8 mouse cellular contexts compared by ENCODE assay signal in the genomic region with DNA sequence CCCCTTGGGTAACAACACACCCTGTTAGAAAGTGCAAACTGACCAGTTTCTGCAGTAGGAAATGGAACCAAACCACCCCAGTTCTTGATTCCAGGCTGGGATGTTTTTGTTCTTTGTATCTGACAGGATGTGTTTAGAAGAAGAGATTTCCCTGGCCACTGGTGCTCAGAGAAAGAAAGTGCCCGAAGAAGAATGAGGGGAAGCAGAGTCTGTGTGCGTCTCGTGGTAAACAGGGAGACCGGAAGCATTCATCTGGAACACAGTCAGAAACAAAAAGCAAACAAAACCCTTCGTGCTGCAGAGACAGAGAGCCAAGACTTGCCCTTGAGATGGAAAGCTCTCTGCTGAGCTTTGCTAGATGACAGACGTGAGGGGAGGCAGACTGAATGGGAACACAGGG. TPM values are rescaled to one million over a fixed set of nuclear protein-coding genes. Genes with fewer than 3 reads are reported as not detected.
A peak's percentile ranks its signal among the peaks of the same experiment; 100 is the strongest.
DNase-seq lines count a peak whose midpoint lies in the region; ATAC-seq and TF ChIP-seq lines count a peak whose summit lies in the region.

No protein-coding gene starts in this region.

- H3K27ac ChIP-seq in kidney, embryonic 14.5 days (ENCODE audit: low read depth, low read length) = peak overlapping the region; percentile 66
- peak overlapping the region; percentile 38 for H3K27ac ChIP-seq in midbrain, postnatal 0 days (ENCODE audit: low read depth, low read length)

- no peak overlapping the region for H3K4me3 ChIP-seq in kidney, embryonic 14.5 days (ENCODE audit: low read length)
- no peak overlapping the region for H3K4me3 ChIP-seq in midbrain, postnatal 0 days (ENCODE audit: low read depth, low read length)

- H3K4me2 ChIP-seq in kidney, embryonic 14.5 days (replicated peaks; ENCODE audit: low read depth, low read length) = no peak overlapping the region
- no peak overlapping the region for H3K4me2 ChIP-seq in midbrain, postnatal 0 days (ENCODE audit: low read depth, low read length, poor library complexity, severe bottlenecking)

- H3K36me3 ChIP-seq in kidney, embryonic 14.5 days (ENCODE audit: control insufficient read depth, insufficient read depth, low read length) = no peaks in the 10 kb centered on the region
- H3K36me3 ChIP-seq in midbrain, postnatal 0 days (ENCODE audit: insufficient read depth, low read length) = no peaks in the 10 kb centered on the region

- TF ChIP-seq CTCF in midbrain, postnatal 0 days (IDR thresholded peaks at IDR 0.05) = no peak

- peak; percentile 61 to 85 for DNase-seq in adrenal gland, adult (ENCODE audit: inconsistent age in 2 of 2, low spot score in 1 of 2)
- DNase-seq in adrenal gland, postnatal 25 days = no peak
- DNase-seq in ovary, adult 18-20 months (ENCODE audit: low spot score) = peak; percentile 23
- DNase-seq in ovary, postnatal 10 days (ENCODE audit: low spot score) = no peak
- DNase-seq in midbrain, postnatal 0 days (ENCODE audit: low spot score) = peak; percentile 53
- no peak for DNase-seq in urinary bladder, postnatal 14 days (ENCODE audit: low spot score)
- no peak for DNase-seq in urinary bladder, adult 18-20 months (ENCODE audit: low spot score in 2 of 2)

- no peak for ATAC-seq in kidney, embryonic 14.5 days (ENCODE audit: low FRiP score, low TSS enrichment)
- ATAC-seq in midbrain, postnatal 0 days (ENCODE audit: low FRiP score) = no peak

- WGBS in kidney, embryonic 14.5 days = 33% methylated on average over 6 of the region's 6 CpGs
- 25% methylated on average over 6 of the region's 6 CpGs for WGBS in midbrain, postnatal 0 days

- H3K9ac ChIP-seq in kidney, embryonic 14.5 days (ENCODE audit: low read depth, low read length) = no peak overlapping the region
- H3K9ac ChIP-seq in midbrain, postnatal 0 days (replicated peaks; ENCODE audit: low read length, poor library complexity, severe bottlenecking) = no peak overlapping the region

- no peaks in the 10 kb centered on the region for H3K9me3 ChIP-seq in kidney, embryonic 14.5 days (ENCODE audit: control insufficient read depth, low read length)
- H3K9me3 ChIP-seq in midbrain, postnatal 0 days (ENCODE audit: low read length) = no peaks in the 10 kb centered on the region

- no peaks in the 10 kb centered on the region; the same call in 1 of the 2 replicates for H3K4me1 ChIP-seq in kidney, embryonic 14.5 days (ENCODE audit: control insufficient read depth, insufficient read depth, low read length)
- H3K4me1 ChIP-seq in midbrain, postnatal 0 days (ENCODE audit: insufficient read depth, low read length) = no peaks in the 10 kb centered on the region

- H3K27me3 ChIP-seq in kidney, embryonic 14.5 days (ENCODE audit: control insufficient read depth, insufficient read depth, low read length) = no peaks in the 10 kb centered on the region
- H3K27me3 ChIP-seq in midbrain, postnatal 0 days (ENCODE audit: insufficient read depth, low read length) = no peaks in the 10 kb centered on the region

RNA-seq across cellular contexts. Expression of a gene that starts 32.0 kb away (rescaled TPM):
- 177 and 190 TPM in 2 replicates for total RNA-seq in adrenal gland, postnatal 25 days (2021)
- 22.5 and 41.1 TPM in 2 replicates for polyA plus RNA-seq in kidney, embryonic 14.5 days (2014; fragmentation: Nextera tagmentation; extraction: Ambion mirVana)
- 90.5 and 101 TPM in 2 replicates for total RNA-seq in midbrain, postnatal 0 days (2014; rRNA removed)
- 77.2 and 79.9 TPM in 2 replicates for polyA plus RNA-seq in midbrain, postnatal 0 days (2015; fragmentation: Nextera tagmentation; extraction: Ambion mirVana)

Comparison
In these comparisons a context has a peak if more than half of its experiments do, and no peak if none do; other contexts are left out.
1. DNase-seq: peak in adrenal gland, adult (2 of 2), ovary, adult 18-20 months (single experiment) and midbrain, postnatal 0 days (single experiment); none in adrenal gland, postnatal 25 days (single experiment), ovary, postnatal 10 days (single experiment), urinary bladder, postnatal 14 days (single experiment) and urinary bladder, adult 18-20 months (0 of 2).